Mouse (Mus musculus): ENCODE results near the gene Sun2. TPM values are rescaled to one million over a fixed set of nuclear protein-coding genes. Genes with fewer than 3 reads are reported as not detected.

Sun2 gene
- polyA plus RNA-seq, 1 experiment from 2014 or later = 8.0 TPM

GRCm38 (mm10) chr15:79720796-79721195, 21.5 kb downstream of the Sun2 start:
- ATAC-seq (ENCODE audit: insufficient number of reproducible peaks, insufficient read depth, low FRiP score, low TSS enrichment, low read depth) = no peak
- no peak overlapping the region for H3K4me2 ChIP-seq
- 0 out of 2 replicates have a peak overlapping the region, but pooled peaks have one; percentile 21 for H3K9ac ChIP-seq
- peak overlapping the region; percentile 7; the same call in 1 of the 2 replicates for H3K27ac ChIP-seq
- no peaks in the 10 kb centered on the region for H3K27me3 ChIP-seq
- peaks cover 85% of the 10 kb centered on the region for H3K36me3 ChIP-seq
- no peaks in the 10 kb centered on the region for H3K9me3 ChIP-seq
- no peak overlapping the region for H3K4me3 ChIP-seq
- peaks cover 13% of the 10 kb centered on the region for H3K4me1 ChIP-seq
- 76% methylated on average over 4 of the region's 4 CpGs for WGBS

GRCm38 (mm10) chr15:79720267-79720666, 22.1 kb downstream of the Sun2 start:
- Histone ChIP-seq H3K4me2 (no peak overlapping the region), H3K9ac (no peak overlapping the region), H3K4me1 (peaks cover 13% of the 10 kb centered on the region), H3K27ac (no peak overlapping the region), H3K9me3 (no peaks in the 10 kb centered on the region), H3K27me3 (no peaks in the 10 kb centered on the region), H3K36me3 (peaks cover 85% of the 10 kb centered on the region), H3K4me3 (no peak overlapping the region)
- 86% methylated on average over 8 of the region's 8 CpGs for WGBS
- no peak for ATAC-seq (ENCODE audit: insufficient number of reproducible peaks, insufficient read depth, low FRiP score, low TSS enrichment, low read depth)

- Histone ChIP-seq H3K9me3 (no peaks in the 10 kb centered on the region), H3K4me2 (no peak overlapping the region), H3K9ac (no peak overlapping the region), H3K36me3 (peaks cover 95% of the 10 kb centered on the region), H3K4me1 (peaks cover 10% of the 10 kb centered on the region), H3K27ac (no peak overlapping the region), H3K27me3 (no peaks in the 10 kb centered on the region), H3K4me3 (no peak overlapping the region)
- no peak for ATAC-seq (ENCODE audit: insufficient number of reproducible peaks, insufficient read depth, low FRiP score, low TSS enrichment, low read depth)
- WGBS = 96% methylated on average over 6 of the region's 6 CpGs
These were observed 25.6 kb downstream of the Sun2 start for GRCm38 (mm10) chr15:79716710-79717109.

- ATAC-seq (ENCODE audit: insufficient number of reproducible peaks, insufficient read depth, low FRiP score, low TSS enrichment, low read depth) = no peak
- peaks cover 97% of the 10 kb centered on the region for H3K36me3 ChIP-seq
- 96% methylated on average over 7 of the region's 7 CpGs for WGBS
These were observed 26.7 kb downstream of the Sun2 start for GRCm38 (mm10) chr15:79715646-79716045.

GRCm38 (mm10) chr15:79708229-79708822, 34.0 kb downstream of the Sun2 start:
- H3K36me3 ChIP-seq = peaks cover 69% of the 10 kb centered on the region
- H3K4me2 ChIP-seq = no peak overlapping the region
- H3K9me3 ChIP-seq = no peaks in the 10 kb centered on the region
- H3K9ac ChIP-seq = no peak overlapping the region
- no peaks in the 10 kb centered on the region for H3K4me1 ChIP-seq
- H3K27me3 ChIP-seq = no peaks in the 10 kb centered on the region
- H3K27ac ChIP-seq = no peak overlapping the region
- H3K4me3 ChIP-seq = no peak overlapping the region
- 84% methylated on average over 5 of the region's 5 CpGs for WGBS
- no peak for ATAC-seq (ENCODE audit: insufficient number of reproducible peaks, insufficient read depth, low FRiP score, low TSS enrichment, low read depth)

More at GRCm38 (mm10) chr15:79715646-79716045, 26.7 kb downstream of the Sun2 start:
- no peak overlapping the region for H3K4me2 ChIP-seq
- no peaks in the 10 kb centered on the region for H3K9me3 ChIP-seq
- peaks cover under 1% of the 10 kb centered on the region; the same call in 1 of the 2 replicates for H3K4me1 ChIP-seq
- H3K27ac ChIP-seq = no peak overlapping the region
- H3K27me3 ChIP-seq = no peaks in the 10 kb centered on the region
- H3K4me3 ChIP-seq = no peak overlapping the region
- no peak overlapping the region for H3K9ac ChIP-seq

- Histone ChIP-seq H3K4me3 (no peak overlapping the region), H3K36me3 (peaks cover 53% of the 10 kb centered on the region), H3K9me3 (no peaks in the 10 kb centered on the region), H3K9ac (no peak overlapping the region), H3K27ac (no peak overlapping the region), H3K4me1 (no peaks in the 10 kb centered on the region), H3K27me3 (no peaks in the 10 kb centered on the region), H3K4me2 (no peak overlapping the region)
- 86% methylated on average over 17 of the region's 17 CpGs for WGBS
- ATAC-seq (ENCODE audit: insufficient number of reproducible peaks, insufficient read depth, low FRiP score, low TSS enrichment, low read depth) = no peak
These were observed 35.6 kb downstream of the Sun2 start for GRCm38 (mm10) chr15:79706603-79707214.

- ATAC-seq (ENCODE audit: insufficient number of reproducible peaks, insufficient read depth, low FRiP score, low TSS enrichment, low read depth) = no peak
- H3K9ac ChIP-seq = 0 out of 2 replicates have a peak overlapping the region, but pooled peaks have one; percentile 40
- no peaks in the 10 kb centered on the region for H3K27me3 ChIP-seq
- H3K27ac ChIP-seq = no peak overlapping the region
- H3K4me2 ChIP-seq = no peak overlapping the region
- H3K36me3 ChIP-seq = peaks cover 36% of the 10 kb centered on the region
- WGBS = 85% methylated on average over 9 of the region's 9 CpGs
- H3K4me1 ChIP-seq = peaks cover 9% of the 10 kb centered on the region
- no peak overlapping the region for H3K4me3 ChIP-seq
- no peaks in the 10 kb centered on the region for H3K9me3 ChIP-seq
These were observed 44.7 kb downstream of the Sun2 start for GRCm38 (mm10) chr15:79697558-79698187.

GRCm38 (mm10) chr15:79697011-79697410, 45.3 kb downstream of the Sun2 start:
- Histone ChIP-seq H3K27ac (no peak overlapping the region), H3K9ac (0 out of 2 replicates have a peak overlapping the region, but pooled peaks have one; percentile 40)
- 82% methylated on average over 6 of the region's 6 CpGs for WGBS

GRCm38 (mm10) chr15:79696508-79696907, 45.8 kb downstream of the Sun2 start:
- Histone ChIP-seq H3K4me2 (no peak overlapping the region), H3K4me3 (no peak overlapping the region), H3K9me3 (no peaks in the 10 kb centered on the region), H3K9ac (no peak overlapping the region), H3K4me1 (peaks cover 20% of the 10 kb centered on the region), H3K36me3 (peaks cover 36% of the 10 kb centered on the region), H3K27me3 (no peaks in the 10 kb centered on the region), H3K27ac (no peak overlapping the region)
- 80% methylated on average over 2 of the region's 2 CpGs for WGBS
- ATAC-seq (ENCODE audit: insufficient number of reproducible peaks, insufficient read depth, low FRiP score, low TSS enrichment, low read depth) = no peak

More at GRCm38 (mm10) chr15:79697011-79697410, 45.3 kb downstream of the Sun2 start:
- Histone ChIP-seq H3K27me3 (no peaks in the 10 kb centered on the region), H3K9me3 (no peaks in the 10 kb centered on the region), H3K4me2 (no peak overlapping the region), H3K4me1 (peaks cover 16% of the 10 kb centered on the region), H3K36me3 (peaks cover 36% of the 10 kb centered on the region), H3K4me3 (no peak overlapping the region)
- no peak for ATAC-seq (ENCODE audit: insufficient number of reproducible peaks, insufficient read depth, low FRiP score, low TSS enrichment, low read depth)

- no peak overlapping the region for H3K27ac ChIP-seq
- WGBS = 69% methylated on average over 3 of the region's 3 CpGs
- peaks cover 20% of the 10 kb centered on the region for H3K4me1 ChIP-seq
- H3K9ac ChIP-seq = no peak overlapping the region
- no peak overlapping the region for H3K4me3 ChIP-seq
- no peak for ATAC-seq (ENCODE audit: insufficient number of reproducible peaks, insufficient read depth, low FRiP score, low TSS enrichment, low read depth)
- H3K9me3 ChIP-seq = no peaks in the 10 kb centered on the region
- H3K36me3 ChIP-seq = peaks cover 36% of the 10 kb centered on the region
- no peaks in the 10 kb centered on the region for H3K27me3 ChIP-seq
- H3K4me2 ChIP-seq = no peak overlapping the region
These were observed 46.8 kb downstream of the Sun2 start for GRCm38 (mm10) chr15:79695516-79695915.

- no peak for ATAC-seq (ENCODE audit: insufficient number of reproducible peaks, insufficient read depth, low FRiP score, low TSS enrichment, low read depth)
- no peak overlapping the region for H3K9ac ChIP-seq
- H3K36me3 ChIP-seq = peaks cover 35% of the 10 kb centered on the region
- H3K27ac ChIP-seq = no peak overlapping the region
- H3K9me3 ChIP-seq = no peaks in the 10 kb centered on the region
- no peak overlapping the region for H3K4me2 ChIP-seq
- no peak overlapping the region for H3K4me3 ChIP-seq
- peaks cover 27% of the 10 kb centered on the region for H3K4me1 ChIP-seq
- 88% methylated on average over 4 of the region's 4 CpGs for WGBS
- no peaks in the 10 kb centered on the region for H3K27me3 ChIP-seq
These were observed 47.8 kb downstream of the Sun2 start for GRCm38 (mm10) chr15:79694512-79694911.

- no peaks in the 10 kb centered on the region for H3K27me3 ChIP-seq
- no peak for ATAC-seq (ENCODE audit: insufficient number of reproducible peaks, insufficient read depth, low FRiP score, low TSS enrichment, low read depth)
- no peaks in the 10 kb centered on the region for H3K9me3 ChIP-seq
- peaks cover 27% of the 10 kb centered on the region for H3K4me1 ChIP-seq
- peaks cover 29% of the 10 kb centered on the region for H3K36me3 ChIP-seq
- no peak overlapping the region for H3K9ac ChIP-seq
- WGBS = 83% methylated on average over 11 of the region's 11 CpGs
- H3K4me3 ChIP-seq = no peak overlapping the region
- no peak overlapping the region for H3K4me2 ChIP-seq
- no peak overlapping the region; the same call in 1 of the 2 replicates for H3K27ac ChIP-seq
These were observed 48.6 kb downstream of the Sun2 start for GRCm38 (mm10) chr15:79693740-79694139.

Data from embryonic facial prominence, embryonic 13.5 days (tissue).